Mouse (Mus musculus): ENCODE measurements at regions not wholly inside any gene's neighbourhood (a gene's known extent, or its start where the extent isn't known, plus 50 kb on each side); places are given as distances from the start of the nearest gene placed in this dataset.

DNA sequence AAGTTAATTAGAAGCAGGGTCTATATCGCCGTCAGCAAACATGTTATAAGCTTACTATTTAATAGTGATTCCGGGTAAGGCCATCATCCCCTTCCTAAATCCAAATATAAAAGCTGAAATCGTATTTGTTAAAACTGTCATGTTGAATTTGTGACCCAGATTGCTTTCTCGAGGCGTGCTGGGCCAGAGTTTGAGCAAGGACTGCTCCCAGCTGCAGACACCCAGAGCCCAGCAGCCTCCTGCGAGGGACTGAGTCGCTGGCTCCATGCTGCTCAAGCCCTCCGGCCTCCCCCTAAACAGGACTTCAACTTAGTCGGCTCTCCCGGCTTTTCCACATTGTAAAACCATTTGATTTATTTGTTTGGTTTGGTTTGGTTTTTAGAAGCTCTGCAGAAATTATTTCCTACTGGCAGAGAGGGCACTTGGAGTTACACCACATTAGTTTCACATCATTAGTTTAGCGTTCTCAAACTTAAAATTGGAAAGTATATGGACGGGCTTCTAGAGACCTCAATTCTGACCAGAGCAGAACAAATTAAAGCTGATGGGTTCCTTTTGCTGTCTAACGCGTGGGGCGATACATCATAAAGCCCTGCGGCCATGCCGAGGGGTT, 126.4 kb upstream of the Pitx1 start:
- no peak for DNase-seq (ENCODE audit: low spot score)

- no peak for DNase-seq (ENCODE audit: low spot score)
These were observed 118.4 kb upstream of the Pitx1 start for GRCm38 (mm10) chr13:55954346-55954745.

GRCm38 (mm10) chr13:55953426-55953825, 117.4 kb upstream of the Pitx1 start:
- no peak for DNase-seq (ENCODE audit: low spot score)

DNA sequence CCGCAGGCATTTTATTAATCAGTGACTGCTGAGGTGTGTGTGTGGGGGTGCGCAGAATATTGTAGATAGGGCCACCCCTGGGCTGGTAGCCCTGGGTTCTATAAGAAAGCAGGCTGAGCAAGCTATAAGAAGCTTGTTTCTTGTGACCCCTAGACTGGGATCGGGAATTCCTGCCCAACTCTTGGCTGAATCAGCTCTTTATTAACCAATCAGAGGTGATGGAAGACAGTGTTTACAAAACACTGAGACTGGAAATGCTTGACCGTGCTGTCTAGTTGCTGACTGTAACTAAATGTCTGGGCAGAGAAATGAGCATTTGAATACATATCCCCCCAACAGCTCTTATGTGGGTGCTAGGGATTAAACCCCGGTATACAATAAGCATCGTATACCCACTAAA, 114.8 kb upstream of the Pitx1 start:
- DNase-seq (ENCODE audit: low spot score): no peak

DNA sequence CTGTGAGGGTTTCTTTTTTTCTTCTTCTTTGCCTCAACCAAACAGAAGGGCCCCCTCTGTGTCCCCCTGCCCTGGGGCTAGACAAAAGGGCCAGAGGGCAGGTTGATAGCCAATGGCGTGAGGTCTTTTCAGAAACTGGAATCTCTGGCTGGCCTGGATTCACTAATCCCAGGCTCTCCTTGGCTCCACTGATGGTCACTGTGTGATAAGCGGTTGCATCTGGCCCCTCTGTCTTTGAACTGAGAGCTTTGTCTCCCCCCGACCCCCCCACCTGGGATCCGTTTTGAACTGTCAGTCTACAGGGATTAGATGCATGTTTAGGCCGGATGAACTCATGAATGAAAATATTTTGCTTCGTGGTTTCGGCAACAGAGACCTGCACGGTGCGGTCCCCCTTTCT, 112.6 kb upstream of the Pitx1 start:
- no peak for DNase-seq (ENCODE audit: low spot score)

- no peak for DNase-seq (ENCODE audit: low spot score)
These were observed 112.2 kb upstream of the Pitx1 start for GRCm38 (mm10) chr13:55948144-55948543.

- DNase-seq (ENCODE audit: low spot score): no peak
These were observed 101.4 kb upstream of the Pitx1 start for GRCm38 (mm10) chr13:55937417-55937816.

DNA sequence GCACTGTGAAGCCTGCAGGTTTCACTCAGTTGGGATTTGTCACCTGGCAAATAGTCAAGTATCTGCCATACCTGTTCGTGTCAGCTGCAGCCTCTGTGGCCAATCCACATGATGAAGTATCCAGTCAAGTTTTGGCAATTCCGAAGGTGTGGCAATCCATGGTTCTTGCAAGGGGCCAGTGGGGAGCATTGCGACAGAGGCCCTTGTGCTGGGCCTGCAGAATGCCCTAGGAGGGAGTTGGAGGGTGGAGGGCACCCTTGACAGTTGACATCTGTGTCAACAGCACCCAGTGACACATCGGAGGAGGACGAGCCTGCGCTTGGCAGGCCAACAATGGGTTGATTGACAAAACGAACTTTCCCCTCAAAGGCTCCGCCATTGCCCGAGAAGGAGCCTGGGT, 101.0 kb upstream of the Pitx1 start:
- DNase-seq (ENCODE audit: low spot score): no peak

DNA sequence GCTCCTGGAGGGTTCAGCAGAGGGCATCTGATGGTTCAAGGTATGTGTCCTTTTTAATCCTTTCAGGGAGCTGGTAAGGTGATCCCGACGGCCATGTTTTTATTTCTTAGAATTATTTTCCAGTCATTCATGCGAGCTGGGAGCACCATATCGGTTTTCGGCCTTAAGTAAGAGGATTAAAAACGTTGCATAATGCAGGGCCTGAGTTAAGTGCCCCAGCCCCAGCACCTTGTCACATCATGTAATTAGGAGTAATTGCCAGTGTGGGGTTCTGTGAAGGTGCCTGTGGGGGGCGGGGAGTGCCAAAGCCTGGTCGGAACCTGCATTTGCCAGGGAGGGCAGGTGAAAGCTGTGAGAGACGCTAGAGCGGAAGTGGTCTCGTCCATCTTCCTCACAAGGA, 94.6 kb upstream of the Pitx1 start:
- DNase-seq (ENCODE audit: low spot score): no peak

GRCm38 (mm10) chr13:55929814-55930213, 93.8 kb upstream of the Pitx1 start:
- no peak for DNase-seq (ENCODE audit: low spot score)

DNA sequence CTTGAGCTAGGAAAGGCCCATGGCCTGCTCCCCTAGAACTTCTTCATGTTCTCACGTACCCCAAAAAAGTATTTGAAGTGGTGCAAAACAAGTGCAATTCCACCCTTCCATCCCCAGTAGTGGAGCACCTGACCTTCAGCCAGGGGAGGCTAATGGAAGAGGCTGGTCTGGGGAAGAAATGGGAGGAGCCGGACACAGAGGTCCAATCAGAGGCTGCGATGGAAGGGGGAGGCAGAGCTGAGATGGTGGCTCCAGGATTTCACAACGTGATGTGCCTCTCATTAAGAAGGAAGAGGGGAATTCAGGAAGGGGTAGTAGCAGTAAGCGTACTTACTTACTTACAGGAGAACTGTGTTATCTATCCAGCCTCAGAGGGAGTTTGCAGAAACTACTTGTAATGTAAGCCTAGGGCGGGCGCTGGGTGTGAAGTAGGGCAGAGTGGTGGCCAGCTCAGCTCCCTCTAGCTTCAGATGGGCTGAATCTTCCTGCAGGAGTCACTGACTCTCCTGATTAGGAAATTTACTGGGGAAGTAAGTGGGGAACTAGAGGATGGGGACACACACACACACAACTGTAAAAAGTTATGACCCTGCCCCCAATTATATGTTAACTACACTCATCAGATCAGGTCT, 87.6 kb upstream of the Pitx1 start:
- DNase-seq (ENCODE audit: low spot score): no peak

DNA sequence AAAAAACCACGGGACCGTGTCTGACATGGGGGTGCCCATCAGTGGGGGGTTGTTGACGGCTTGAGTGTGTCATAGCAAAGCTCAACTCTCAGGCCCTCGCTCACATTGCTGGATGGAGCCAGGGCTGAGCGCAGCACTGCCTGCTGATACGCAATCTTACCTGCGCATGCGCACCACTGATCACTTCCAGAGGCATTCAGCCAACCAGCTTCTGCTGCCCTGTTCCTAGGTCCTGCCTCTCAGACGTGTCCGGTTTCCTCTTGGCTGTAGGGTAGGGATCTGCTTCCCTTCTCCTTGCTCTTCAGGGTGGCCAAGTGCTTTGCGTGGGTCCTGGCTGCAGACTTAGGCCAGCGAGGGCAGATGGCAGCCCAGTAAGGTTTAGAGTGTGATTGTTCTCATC, 81.3 kb upstream of the Pitx1 start:
- no peak for DNase-seq (ENCODE audit: low spot score)

DNA sequence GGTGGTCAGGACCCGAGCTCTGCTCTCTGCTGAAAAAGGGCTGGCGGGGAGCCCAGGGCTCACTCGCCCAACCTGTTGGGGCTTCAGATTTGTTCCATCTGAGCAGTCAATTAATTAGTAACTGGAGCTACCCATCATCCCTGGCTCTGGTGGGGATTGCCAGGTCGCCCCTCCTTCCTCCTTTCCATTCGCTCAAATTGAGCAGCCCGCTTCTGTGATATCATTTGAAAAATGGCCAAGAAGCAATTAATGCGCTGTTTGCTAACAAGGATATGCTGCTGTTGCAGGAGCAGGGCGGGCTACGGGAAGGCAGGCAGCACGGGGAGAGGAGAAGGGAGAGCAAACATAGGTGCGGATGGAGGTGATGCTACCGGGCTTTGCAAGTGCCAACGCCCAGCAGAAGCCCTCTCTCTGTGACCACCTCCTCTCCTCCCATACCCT, 76.3 kb upstream of the Pitx1 start:
- DNase-seq (ENCODE audit: low spot score): no peak

DNA sequence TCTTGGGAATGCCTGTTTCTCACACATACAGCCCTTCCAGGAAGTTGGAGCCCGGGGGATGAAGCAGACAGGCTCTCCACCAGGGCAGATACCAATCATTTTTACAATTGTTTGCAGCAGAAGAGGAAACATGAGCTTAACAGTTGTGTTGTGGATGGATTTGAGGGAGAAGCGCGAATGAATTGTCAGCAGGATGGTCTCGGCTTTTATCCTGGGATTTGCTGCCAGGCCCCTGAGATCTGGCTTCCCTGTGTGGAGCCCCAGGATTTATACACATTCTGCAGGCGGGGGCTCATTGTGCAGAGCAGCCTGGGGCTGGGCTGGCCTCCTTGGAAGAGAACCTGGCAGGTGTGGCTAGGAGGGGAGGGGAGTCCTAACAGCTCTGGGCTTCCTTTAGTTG, 73.9 kb upstream of the Pitx1 start:
- DNase-seq (ENCODE audit: low spot score): no peak

- DNase-seq (ENCODE audit: low spot score): no peak
These were observed 68.9 kb upstream of the Pitx1 start for GRCm38 (mm10) chr13:55904884-55905283.

DNA sequence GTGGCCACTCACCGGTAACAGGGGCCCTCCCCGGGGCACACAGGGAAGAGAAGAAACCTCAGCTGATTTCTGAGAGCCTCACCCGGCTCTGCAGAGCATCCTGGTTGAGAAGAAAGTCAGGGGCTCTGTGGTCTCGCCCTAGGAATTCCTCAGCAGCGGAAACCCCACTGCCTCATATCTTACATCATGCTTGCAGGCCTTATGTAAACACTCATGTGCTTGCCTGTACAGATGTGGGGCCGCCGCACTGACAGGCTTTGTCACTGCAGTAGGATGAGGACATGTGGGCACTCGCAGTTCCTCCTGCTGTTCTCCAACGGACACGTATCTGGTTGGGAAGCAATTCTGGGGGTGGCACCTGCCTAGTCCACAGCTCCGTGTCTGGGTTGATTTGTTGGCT, 66.3 kb upstream of the Pitx1 start:
- DNase-seq (ENCODE audit: low spot score): no peak

GRCm38 (mm10) chr13:55900190-55900526, 64.2 kb upstream of the Pitx1 start:
- DNase-seq (ENCODE audit: low spot score): no peak

GRCm38 (mm10) chr13:55899501-55900189, 63.7 kb upstream of the Pitx1 start:
- DNase-seq (ENCODE audit: low spot score): no peak

- DNase-seq (ENCODE audit: low spot score): no peak
These were observed 63.0 kb upstream of the Pitx1 start for GRCm38 (mm10) chr13:55898999-55899398.

DNA sequence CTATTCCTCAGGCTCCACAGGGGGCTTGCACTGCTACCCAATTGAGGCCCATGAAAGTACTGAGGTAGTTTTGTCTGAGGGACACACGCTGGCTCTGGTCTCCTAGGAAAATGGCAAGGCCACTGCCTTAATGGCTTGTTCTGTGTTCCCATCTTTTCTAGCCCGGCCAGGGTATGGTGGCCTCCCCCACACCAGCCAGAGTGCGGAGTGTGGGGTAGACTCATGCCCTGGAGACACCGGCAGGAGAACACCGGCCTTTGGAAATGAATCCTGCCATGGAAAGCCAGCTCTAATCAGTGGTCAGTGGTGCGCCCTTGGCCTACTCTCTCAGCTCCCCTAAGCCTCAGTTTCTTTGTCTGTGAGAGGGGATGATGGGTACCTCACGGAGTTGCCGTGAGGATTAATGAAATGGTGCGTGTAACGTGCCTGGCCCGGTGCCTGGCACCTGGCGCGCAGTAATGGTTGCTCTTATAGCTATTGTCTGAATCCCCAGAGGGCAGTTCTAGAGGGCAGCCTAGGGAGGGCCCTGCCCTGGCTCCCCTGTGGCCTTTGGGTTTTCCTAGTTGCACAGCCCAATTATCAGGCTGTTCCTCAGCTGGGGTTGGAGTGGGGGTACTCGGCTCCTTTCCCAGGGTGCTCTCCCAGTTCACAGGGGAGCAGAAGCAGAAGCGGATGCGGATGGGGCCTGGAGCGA, 62.4 kb upstream of the Pitx1 start:
- DNase-seq (ENCODE audit: low spot score): no peak

- no peak for DNase-seq (ENCODE audit: low spot score)
These were observed 59.5 kb upstream of the Pitx1 start for GRCm38 (mm10) chr13:55895505-55895904.
